Mouse (Mus musculus): ENCODE measurements around the gene Col15a1. TPM values are rescaled to one million over a fixed set of nuclear protein-coding genes. Genes with fewer than 3 reads are reported as not detected.

Gene Col15a1
- polyA plus RNA-seq (2014; fragmentation: Nextera tagmentation; extraction: Ambion mirVana) = 31.2 and 31.6 TPM in 2 replicates

- Histone ChIP-seq H3K4me2 (ENCODE audit: low read depth, low read length) (peak within 1 kb of the TSS; percentile 91), H3K36me3 (ENCODE audit: control insufficient read depth, insufficient read depth, low read length) (no peaks in the 10 kb centered on the region), H3K9me3 (ENCODE audit: control insufficient read depth, low read length) (no peaks in the 10 kb centered on the region), H3K9ac (ENCODE audit: low read depth, low read length) (peak within 1 kb of the TSS; percentile 66), H3K4me1 (ENCODE audit: control insufficient read depth, insufficient read depth, low read length) (peaks cover 11% of the 10 kb centered on the region; the same call in 1 of the 2 replicates), H3K27me3 (replicated peaks; ENCODE audit: control insufficient read depth, insufficient read depth, low read length) (peaks cover 41% of the 10 kb centered on the region), H3K4me3 (ENCODE audit: low read depth, low read length) (peak within 1 kb of the TSS; percentile 54), H3K27ac (replicated peaks; ENCODE audit: low read depth, low read length) (no peak within 1 kb of the TSS)
- no peak for DNase-seq (ENCODE audit: low spot score)
- 0 out of 2 replicates have a peak, but pooled peaks have one; percentile 22 for ATAC-seq (ENCODE audit: low read depth)
- 0% methylated on average over 13 of the region's 45 CpGs for WGBS
These were observed at the start of gene Col15a1 for GRCm38 (mm10) chr4:47207969-47208420. Gene Col15a1, plus strand, starts transcription at chr4:47208161.

GRCm38 (mm10) chr4:47161103-47161755 is 46.7 kb upstream of the Col15a1 start:
- Histone ChIP-seq H3K27me3 (replicated peaks; ENCODE audit: control insufficient read depth, insufficient read depth, low read length) (no peaks in the 10 kb centered on the region), H3K4me1 (ENCODE audit: control insufficient read depth, insufficient read depth, low read length) (0 out of 2 replicates have a peak, but pooled peaks cover 8% of the 10 kb centered on the region), H3K4me3 (ENCODE audit: low read depth, low read length) (no peak overlapping the region), H3K4me2 (ENCODE audit: low read depth, low read length) (no peak overlapping the region), H3K27ac (replicated peaks; ENCODE audit: low read depth, low read length) (no peak overlapping the region), H3K36me3 (ENCODE audit: control insufficient read depth, insufficient read depth, low read length) (no peaks in the 10 kb centered on the region), H3K9ac (ENCODE audit: low read depth, low read length) (no peak overlapping the region), H3K9me3 (ENCODE audit: control insufficient read depth, low read length) (peaks cover 8% of the 10 kb centered on the region; the same call in 1 of the 2 replicates)
- WGBS = 5% methylated on average over 4 of the region's 4 CpGs
- DNase-seq (ENCODE audit: low spot score) = peak; percentile 46
- 0 out of 2 replicates have a peak, but pooled peaks have one; percentile 47 for ATAC-seq (ENCODE audit: low read depth)

GRCm38 (mm10) chr4:47161756-47162587 is 46.0 kb upstream of the Col15a1 start:
- Histone ChIP-seq H3K4me1 (ENCODE audit: control insufficient read depth, insufficient read depth, low read length) (0 out of 2 replicates have a peak, but pooled peaks cover 8% of the 10 kb centered on the region), H3K27ac (replicated peaks; ENCODE audit: low read depth, low read length) (no peak overlapping the region), H3K9me3 (ENCODE audit: control insufficient read depth, low read length) (peaks cover 8% of the 10 kb centered on the region; the same call in 1 of the 2 replicates), H3K4me3 (ENCODE audit: low read depth, low read length) (no peak overlapping the region), H3K4me2 (ENCODE audit: low read depth, low read length) (no peak overlapping the region), H3K36me3 (ENCODE audit: control insufficient read depth, insufficient read depth, low read length) (no peaks in the 10 kb centered on the region), H3K27me3 (replicated peaks; ENCODE audit: control insufficient read depth, insufficient read depth, low read length) (no peaks in the 10 kb centered on the region), H3K9ac (ENCODE audit: low read depth, low read length) (no peak overlapping the region)
- DNase-seq (ENCODE audit: low spot score) (no peak), ATAC-seq (ENCODE audit: low read depth) (no peak)
- 56% methylated on average over 12 of the region's 12 CpGs for WGBS

- no peak overlapping the region for H3K9ac ChIP-seq (ENCODE audit: low read depth, low read length)
- H3K36me3 ChIP-seq (ENCODE audit: control insufficient read depth, insufficient read depth, low read length) = no peaks in the 10 kb centered on the region
- H3K4me1 ChIP-seq (ENCODE audit: control insufficient read depth, insufficient read depth, low read length) = no peaks in the 10 kb centered on the region
- no peaks in the 10 kb centered on the region for H3K9me3 ChIP-seq (ENCODE audit: control insufficient read depth, low read length)
- no peak overlapping the region for H3K4me2 ChIP-seq (ENCODE audit: low read depth, low read length)
- DNase-seq (ENCODE audit: low spot score) (no peak), ATAC-seq (ENCODE audit: low read depth) (no peak)
- 45% methylated on average over 1 of the region's 1 CpGs for WGBS
- H3K27ac ChIP-seq (replicated peaks; ENCODE audit: low read depth, low read length) = no peak overlapping the region
- H3K27me3 ChIP-seq (replicated peaks; ENCODE audit: control insufficient read depth, insufficient read depth, low read length) = no peaks in the 10 kb centered on the region
- no peak overlapping the region for H3K4me3 ChIP-seq (ENCODE audit: low read depth, low read length)
These were observed 35.6 kb upstream of the Col15a1 start for GRCm38 (mm10) chr4:47172314-47172713.

- no peaks in the 10 kb centered on the region for H3K36me3 ChIP-seq (ENCODE audit: control insufficient read depth, insufficient read depth, low read length)
- no peaks in the 10 kb centered on the region for H3K9me3 ChIP-seq (ENCODE audit: control insufficient read depth, low read length)
- H3K27me3 ChIP-seq (replicated peaks; ENCODE audit: control insufficient read depth, insufficient read depth, low read length) = no peaks in the 10 kb centered on the region
- H3K4me3 ChIP-seq (ENCODE audit: low read depth, low read length) = no peak overlapping the region
- WGBS = 80% methylated on average over 8 of the region's 8 CpGs
- H3K4me2 ChIP-seq (ENCODE audit: low read depth, low read length) = no peak overlapping the region
- H3K27ac ChIP-seq (replicated peaks; ENCODE audit: low read depth, low read length) = no peak overlapping the region
- no peak overlapping the region for H3K9ac ChIP-seq (ENCODE audit: low read depth, low read length)
- peaks cover 3% of the 10 kb centered on the region; the same call in 1 of the 2 replicates for H3K4me1 ChIP-seq (ENCODE audit: control insufficient read depth, insufficient read depth, low read length)
- DNase-seq (ENCODE audit: low spot score) = no peak
- no peak for ATAC-seq (ENCODE audit: low read depth)
These were observed 30.9 kb upstream of the Col15a1 start for GRCm38 (mm10) chr4:47177101-47177500.

GRCm38 (mm10) chr4:47178261-47178961 is 29.6 kb upstream of the Col15a1 start:
- Histone ChIP-seq H3K4me3 (ENCODE audit: low read depth, low read length) (no peak overlapping the region), H3K27me3 (replicated peaks; ENCODE audit: control insufficient read depth, insufficient read depth, low read length) (no peaks in the 10 kb centered on the region), H3K9me3 (ENCODE audit: control insufficient read depth, low read length) (no peaks in the 10 kb centered on the region), H3K4me1 (ENCODE audit: control insufficient read depth, insufficient read depth, low read length) (peaks cover 3% of the 10 kb centered on the region; the same call in 1 of the 2 replicates), H3K27ac (replicated peaks; ENCODE audit: low read depth, low read length) (no peak overlapping the region), H3K4me2 (ENCODE audit: low read depth, low read length) (no peak overlapping the region), H3K9ac (ENCODE audit: low read depth, low read length) (no peak overlapping the region), H3K36me3 (ENCODE audit: control insufficient read depth, insufficient read depth, low read length) (no peaks in the 10 kb centered on the region)
- 58% methylated on average over 8 of the region's 8 CpGs for WGBS
- DNase-seq (ENCODE audit: low spot score) (peak; percentile 62), ATAC-seq (ENCODE audit: low read depth) (peak; percentile 71; the same call in 1 of the 2 replicates)

GRCm38 (mm10) chr4:47179535-47179934 is 28.4 kb upstream of the Col15a1 start:
- no peak overlapping the region for H3K4me3 ChIP-seq (ENCODE audit: low read depth, low read length)

GRCm38 (mm10) chr4:47184058-47184661 is 23.8 kb upstream of the Col15a1 start:
- Histone ChIP-seq H3K36me3 (ENCODE audit: control insufficient read depth, insufficient read depth, low read length) (no peaks in the 10 kb centered on the region), H3K27me3 (replicated peaks; ENCODE audit: control insufficient read depth, insufficient read depth, low read length) (no peaks in the 10 kb centered on the region), H3K4me1 (ENCODE audit: control insufficient read depth, insufficient read depth, low read length) (no peaks in the 10 kb centered on the region; the same call in 1 of the 2 replicates), H3K27ac (replicated peaks; ENCODE audit: low read depth, low read length) (no peak overlapping the region), H3K9me3 (ENCODE audit: control insufficient read depth, low read length) (no peaks in the 10 kb centered on the region), H3K4me2 (ENCODE audit: low read depth, low read length) (no peak overlapping the region), H3K4me3 (ENCODE audit: low read depth, low read length) (no peak overlapping the region), H3K9ac (ENCODE audit: low read depth, low read length) (no peak overlapping the region)
- WGBS = 27% methylated on average over 6 of the region's 6 CpGs
- DNase-seq (ENCODE audit: low spot score) (no peak), ATAC-seq (ENCODE audit: low read depth) (no peak)

More at GRCm38 (mm10) chr4:47179535-47179934, 28.4 kb upstream of the Col15a1 start:
- 65% methylated on average over 5 of the region's 5 CpGs for WGBS
- H3K9me3 ChIP-seq (ENCODE audit: control insufficient read depth, low read length) = no peaks in the 10 kb centered on the region
- ATAC-seq (ENCODE audit: low read depth) (no peak), DNase-seq (ENCODE audit: low spot score) (no peak)
- peaks cover 3% of the 10 kb centered on the region; the same call in 1 of the 2 replicates for H3K4me1 ChIP-seq (ENCODE audit: control insufficient read depth, insufficient read depth, low read length)
- H3K36me3 ChIP-seq (ENCODE audit: control insufficient read depth, insufficient read depth, low read length) = no peaks in the 10 kb centered on the region
- no peak overlapping the region for H3K4me2 ChIP-seq (ENCODE audit: low read depth, low read length)
- H3K27me3 ChIP-seq (replicated peaks; ENCODE audit: control insufficient read depth, insufficient read depth, low read length) = no peaks in the 10 kb centered on the region
- H3K27ac ChIP-seq (replicated peaks; ENCODE audit: low read depth, low read length) = no peak overlapping the region
- no peak overlapping the region for H3K9ac ChIP-seq (ENCODE audit: low read depth, low read length)
